Mouse (Mus musculus) brown adipose tissue, adult 24 weeks (tissue): ENCODE measurements around the gene Vmn1r184. TPM values are rescaled to one million over a fixed set of nuclear protein-coding genes. Genes with fewer than 3 reads are reported as not detected.
"Not testable (repeated sequence)": the region's sequence is repeated elsewhere in the genome, so short reads cannot be mapped to it uniquely, and the experiment has no call there.

Source experiments
- H3K27ac ChIP-seq: fragments of 200-500 bp; replicated peaks from 2 replicates; pipeline ENCODE4 v1.5.1; 2012; ENCODE audit warnings: low read depth, mild to moderate bottlenecking, low read length
- H3K4me1 ChIP-seq: fragments of 200-500 bp; 2 replicates; pipeline ENCODE4 v1.6.1; 2012; ENCODE audit warnings: low read length, mixed read lengths; ENCODE audit not compliant: control insufficient read depth, insufficient read depth, insufficient read length
- H3K4me3 ChIP-seq: fragments of 200-500 bp; 2 replicates; pipeline ENCODE4 v1.5.1; 2012; ENCODE audit warnings: low read depth, mild to moderate bottlenecking, low read length, moderate library complexity; ENCODE audit not compliant: insufficient read depth
- polyA plus RNA-seq: library from polyadenylated mRNA; stranded (reverse); fragments of >200 nt; gene quantifications from 2 replicates; pipeline ENCODE4 v1.2.4, GENCODE M21; 2012; ENCODE audit not compliant: missing spikeins, insufficient read depth, insufficient read length

Vmn1r184 gene
- polyA plus RNA-seq, result not detected in 2 replicates

DNA sequence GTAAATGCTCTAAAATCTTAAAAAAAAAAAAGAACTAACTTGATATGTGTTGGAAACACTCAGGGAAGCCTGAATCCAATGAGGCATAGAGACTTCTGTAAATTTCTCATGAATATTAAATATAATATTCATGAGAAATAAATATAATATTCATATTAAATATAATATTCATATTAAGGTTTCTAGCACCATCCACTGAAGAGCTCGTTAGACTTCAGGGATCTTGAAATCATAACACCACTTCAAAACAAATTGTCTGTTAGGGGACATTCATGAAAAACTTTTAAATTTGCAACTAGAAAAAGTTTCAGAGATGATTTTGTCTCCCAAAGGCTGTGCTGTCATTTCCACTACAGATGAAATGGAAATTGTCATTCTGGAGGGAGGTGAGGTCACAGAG lies at the start of gene Vmn1r184:
Gene Vmn1r184, plus strand, starts transcription at position 301 of the 400 bp plus-strand sequence.
- H3K27ac ChIP-seq, H3K4me1 ChIP-seq, H3K4me3 ChIP-seq: not testable (repeated sequence)

DNA sequence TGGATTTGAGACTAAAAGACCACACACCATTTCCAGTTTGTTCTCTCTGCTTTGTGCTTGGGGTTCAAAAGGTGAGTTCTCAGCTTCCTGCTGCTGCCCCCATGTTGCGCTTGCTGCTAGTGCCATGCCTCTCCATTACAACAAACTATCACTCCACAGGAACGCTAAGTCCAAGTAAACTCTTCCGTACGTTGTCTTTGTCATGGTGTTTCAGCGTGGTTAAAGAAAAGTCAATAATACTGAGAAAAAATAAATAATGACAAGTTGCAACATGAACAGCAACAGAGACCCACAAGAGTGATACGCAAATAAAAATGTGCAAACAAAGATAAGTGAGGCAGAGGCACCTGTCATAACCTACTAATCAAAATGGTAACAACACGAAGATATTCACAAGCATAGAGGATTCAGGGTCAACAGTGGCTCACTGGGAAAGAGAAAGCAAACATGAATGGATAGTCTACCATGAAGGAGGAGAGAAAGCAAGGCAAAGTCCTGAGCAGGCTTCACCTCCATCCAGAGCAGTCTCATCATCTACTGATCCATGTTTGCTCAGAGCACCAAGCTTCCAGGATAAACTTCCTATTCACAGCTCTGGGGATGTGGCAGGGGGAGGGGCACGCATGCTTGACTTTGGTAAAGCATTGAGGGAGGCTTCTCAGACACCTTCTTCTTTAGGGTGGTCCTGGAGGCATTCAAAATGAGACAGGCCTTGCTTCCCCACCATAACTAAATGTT lies 43.5 kb downstream of the Vmn1r184 start:
- not testable (repeated sequence) for H3K4me1 ChIP-seq, H3K4me3 ChIP-seq, H3K27ac ChIP-seq

DNA sequence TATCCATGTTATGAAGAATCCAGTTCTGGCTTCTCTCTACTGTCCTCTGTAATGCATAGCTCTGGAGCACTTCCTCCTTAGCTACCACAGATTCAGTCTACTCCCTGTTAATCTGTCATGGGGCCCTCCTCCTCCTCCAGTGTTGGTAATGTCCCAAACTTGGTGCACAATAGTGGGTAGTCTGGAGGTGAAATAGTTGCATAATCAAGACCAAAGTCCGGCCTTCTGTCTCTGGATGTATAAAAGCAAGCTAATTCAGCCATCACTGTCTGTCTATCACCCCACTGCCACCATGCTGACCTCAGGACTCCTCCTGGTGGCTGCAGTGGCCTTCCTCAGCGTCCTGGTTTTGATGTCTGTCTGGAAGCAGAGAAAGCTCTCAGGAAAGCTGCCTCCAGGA lies 46.8 kb downstream of the Vmn1r184 start, which contains the start of gene Cyp2a4:
Gene Cyp2a4, plus strand, starts transcription at position 244 of the 400 bp plus-strand sequence.
- not testable (repeated sequence) for H3K4me1 ChIP-seq, H3K27ac ChIP-seq, H3K4me3 ChIP-seq

DNA sequence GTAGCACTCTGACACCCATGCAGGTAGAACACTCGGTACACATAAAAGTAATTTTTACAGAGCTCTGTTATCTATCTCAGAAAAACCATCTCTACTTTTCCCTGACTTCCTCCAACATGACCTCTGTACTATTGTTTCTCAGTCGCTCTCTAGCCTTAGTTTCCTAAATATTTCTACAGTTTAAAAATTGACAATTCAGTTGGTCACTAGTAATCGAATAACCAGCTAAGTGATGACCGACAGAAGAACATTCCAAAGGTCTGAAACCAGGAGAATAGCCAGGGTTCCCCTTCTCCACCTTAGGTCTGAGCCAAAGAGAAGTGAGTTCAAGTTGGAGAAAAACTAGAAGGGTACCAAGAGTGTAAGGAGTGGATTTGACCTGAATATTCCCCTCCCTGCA lies 51.7 kb downstream of the Vmn1r184 start:
- not testable (repeated sequence) for H3K4me1 ChIP-seq, H3K4me3 ChIP-seq, H3K27ac ChIP-seq

DNA sequence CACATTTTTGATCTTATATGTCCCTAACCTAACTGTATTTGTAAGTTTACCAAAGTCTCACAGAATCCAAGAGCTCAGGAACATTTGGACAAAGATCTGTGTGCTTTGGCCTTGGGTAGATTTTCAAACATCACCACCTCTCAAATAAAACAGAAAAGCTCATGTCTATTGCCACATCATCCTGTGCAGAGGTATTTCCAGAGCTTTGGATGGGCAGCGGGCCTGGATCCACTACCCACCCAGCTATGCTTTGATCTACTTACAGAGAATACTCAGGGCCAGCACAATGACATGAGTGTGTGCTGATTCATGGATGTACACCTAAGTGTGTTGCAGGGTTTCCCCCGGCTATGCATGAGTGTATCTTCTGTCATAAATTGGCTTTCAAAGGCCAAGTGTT lies 55.1 kb downstream of the Vmn1r184 start:
- not testable (repeated sequence) for H3K27ac ChIP-seq, H3K4me1 ChIP-seq, H3K4me3 ChIP-seq

DNA sequence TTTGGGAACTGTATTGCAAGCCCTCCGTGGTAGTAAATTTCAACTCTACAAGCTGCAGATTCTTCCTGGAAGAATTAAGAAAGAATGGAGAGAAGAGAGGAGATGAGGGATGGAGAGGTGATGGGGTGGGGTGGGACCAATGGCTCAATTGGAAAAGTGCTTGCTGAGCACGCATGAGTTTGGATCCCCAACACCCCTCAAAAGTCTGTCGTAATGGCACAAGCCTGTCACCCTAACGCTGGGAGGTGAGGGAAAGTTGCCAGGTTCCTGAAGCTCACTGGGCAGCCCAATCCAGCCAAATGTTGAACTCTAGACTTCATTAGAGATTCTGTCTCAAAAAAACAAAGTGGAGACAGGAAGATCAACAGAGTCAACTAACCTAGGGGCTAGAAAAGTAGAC lies 55.7 kb downstream of the Vmn1r184 start:
- not testable (repeated sequence) for H3K4me1 ChIP-seq, H3K27ac ChIP-seq, H3K4me3 ChIP-seq

Other genes starting within 250 kb of the Vmn1r184 start
- gene Cyp2b13, start 198.8 kb upstream of the Vmn1r184 start, polyA plus RNA-seq, result not detected in 2 replicates
- gene Cyp2b9, start 86.9 kb upstream of the Vmn1r184 start, polyA plus RNA-seq, result not detected in 2 replicates
- not detected in 2 replicates for gene Cyp2a4, start 46.8 kb downstream of the Vmn1r184 start, polyA plus RNA-seq
- not detected in 2 replicates for gene Nlrp9c, start 143.4 kb downstream of the Vmn1r184 start, polyA plus RNA-seq
- not detected in 2 replicates for gene Nlrp4a, start 174.8 kb downstream of the Vmn1r184 start, polyA plus RNA-seq